Comparison of ENCODE assay signal across 7 mouse cellular contexts in the genomic region with DNA sequence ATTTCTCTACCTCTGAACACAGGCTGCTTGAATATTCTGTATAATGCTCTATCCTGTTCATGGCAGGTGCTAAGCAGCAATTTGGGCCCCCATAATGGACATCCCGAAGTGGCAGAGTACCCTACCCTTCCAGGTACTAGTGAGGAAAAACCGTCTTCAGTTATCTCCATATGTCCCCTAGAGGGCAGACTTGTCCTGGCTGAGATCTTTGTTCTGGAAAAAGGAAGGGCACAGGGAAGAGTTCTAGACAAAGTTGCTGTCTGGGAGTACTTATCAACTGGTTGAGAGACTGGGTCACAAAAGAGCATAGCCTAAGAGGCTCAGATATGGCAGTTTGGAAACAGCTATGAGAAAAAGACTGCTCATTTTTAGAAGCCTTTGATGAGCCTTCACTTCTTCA.
A peak's percentile ranks its signal among the peaks of the same experiment; 100 is the strongest.
DNase-seq lines count a peak whose midpoint lies in the region; ATAC-seq and TF ChIP-seq lines count a peak whose summit lies in the region.

No protein-coding gene starts in this region.

- TF ChIP-seq POLR2A in kidney, adult 2 months (IDR thresholded peaks at IDR 0.05; ENCODE audit: low read depth, low read length), result no peak
- TF ChIP-seq POLR2A in brain, embryonic 14.5 days (IDR thresholded peaks at IDR 0.05; ENCODE audit: borderline replicate concordance, extremely low read depth, insufficient read depth, insufficient read length, poor library complexity, severe bottlenecking), result no peak

- no peaks in the 10 kb centered on the region for H3K36me3 ChIP-seq in kidney, adult 2 months (ENCODE audit: control insufficient read depth, insufficient read depth, low read length)
- H3K36me3 ChIP-seq in kidney, embryonic 14.5 days (ENCODE audit: control insufficient read depth, insufficient read depth, low read length), result no peaks in the 10 kb centered on the region
- H3K36me3 ChIP-seq in ES-E14 (ENCODE audit: control insufficient read depth, insufficient read depth, low read length, poor library complexity, severe bottlenecking), result no peaks in the 10 kb centered on the region
- H3K36me3 ChIP-seq in hindbrain, embryonic 16.5 days (ENCODE audit: control insufficient read depth, insufficient read depth, low read length), result no peaks in the 10 kb centered on the region
- no peaks in the 10 kb centered on the region for H3K36me3 ChIP-seq in midbrain, embryonic 13.5 days

- peak; percentile 46 for TF ChIP-seq CTCF in kidney, adult 2 months (conservative IDR thresholded peaks at IDR 0.05; ENCODE audit: insufficient read depth, insufficient read length, low read depth, low read length)
- peak; percentile 68; the same call in 1 of the 2 replicates for TF ChIP-seq CTCF in brain, embryonic 14.5 days (IDR thresholded peaks at IDR 0.05; ENCODE audit: borderline replicate concordance, extremely low read depth, insufficient read depth, insufficient read length)

- H3K4me2 ChIP-seq in kidney, embryonic 14.5 days (replicated peaks; ENCODE audit: low read depth, low read length), result no peak overlapping the region
- no peak overlapping the region for H3K4me2 ChIP-seq in hindbrain, embryonic 16.5 days (ENCODE audit: low read length)
- H3K4me2 ChIP-seq in midbrain, embryonic 13.5 days (replicated peaks), result no peak overlapping the region

- H3K4me3 ChIP-seq in kidney, adult 2 months (ENCODE audit: insufficient read depth, low read depth, low read length), result no peak overlapping the region
- no peak overlapping the region for H3K4me3 ChIP-seq in kidney, embryonic 14.5 days (ENCODE audit: low read length)
- H3K4me3 ChIP-seq in ES-E14 (ENCODE audit: insufficient read depth in 1 of 2, low read depth in 1 of 2, low read length in 2 of 2, poor library complexity in 1 of 2, severe bottlenecking in 1 of 2), result no peak overlapping the region
- H3K4me3 ChIP-seq in hindbrain, embryonic 16.5 days (ENCODE audit: low read length), result no peak overlapping the region
- no peak overlapping the region for H3K4me3 ChIP-seq in midbrain, embryonic 13.5 days (replicated peaks)

- H3K4me1 ChIP-seq in kidney, adult 2 months (ENCODE audit: control insufficient read depth, insufficient read depth, low read length), result no peaks in the 10 kb centered on the region
- H3K4me1 ChIP-seq in kidney, embryonic 14.5 days (ENCODE audit: control insufficient read depth, insufficient read depth, low read length), result no peaks in the 10 kb centered on the region
- no peaks in the 10 kb centered on the region for H3K4me1 ChIP-seq in ES-E14 (ENCODE audit: control insufficient read depth in 2 of 2, insufficient read depth in 2 of 2, low read length in 2 of 2, poor library complexity in 1 of 2)
- H3K4me1 ChIP-seq in hindbrain, embryonic 16.5 days (ENCODE audit: control insufficient read depth, insufficient read depth, low read depth, low read length), result no peaks in the 10 kb centered on the region
- H3K4me1 ChIP-seq in midbrain, embryonic 13.5 days (replicated peaks), result no peaks in the 10 kb centered on the region

- no peaks in the 10 kb centered on the region for H3K9me3 ChIP-seq in kidney, embryonic 14.5 days (ENCODE audit: control insufficient read depth, low read length)
- no peaks in the 10 kb centered on the region for H3K9me3 ChIP-seq in ES-E14 (ENCODE audit: control insufficient read depth, insufficient read depth, low read depth, low read length)
- H3K9me3 ChIP-seq in hindbrain, embryonic 16.5 days (ENCODE audit: control insufficient read depth, low read length), result no peaks in the 10 kb centered on the region
- H3K9me3 ChIP-seq in midbrain, embryonic 13.5 days, result no peaks in the 10 kb centered on the region

- in situ Hi-C loops in ES-E14 (cut with MboI; ENCODE audit: low sequenced_read_pairs in 2 of 2, unreplicated experiment in 2 of 2), result no loop called here

- DNase-seq in kidney, adult 2 months, result peak; percentile 58
- DNase-seq in ES-E14 (ENCODE audit: low read depth, low spot score), result peak; percentile 20
- DNase-seq in brain, embryonic 14.5 days (ENCODE audit: low read depth), result peak; percentile 73
- DNase-seq in thymus, postnatal 36 days, result no peak

- H3K27me3 ChIP-seq in kidney, adult 2 months (replicated peaks; ENCODE audit: control insufficient read depth, insufficient read depth, low read length), result no peaks in the 10 kb centered on the region
- H3K27me3 ChIP-seq in kidney, embryonic 14.5 days (ENCODE audit: control insufficient read depth, insufficient read depth, low read length), result no peaks in the 10 kb centered on the region
- H3K27me3 ChIP-seq in hindbrain, embryonic 16.5 days (replicated peaks; ENCODE audit: control insufficient read depth, insufficient read depth, low read length), result no peaks in the 10 kb centered on the region
- no peaks in the 10 kb centered on the region for H3K27me3 ChIP-seq in midbrain, embryonic 13.5 days

- 22% methylated on average over 2 of the region's 2 CpGs for WGBS in kidney, adult 2 months
- WGBS in kidney, embryonic 14.5 days, result 34% methylated on average over 2 of the region's 2 CpGs
- WGBS in hindbrain, embryonic 16.5 days, result 34% methylated on average over 2 of the region's 2 CpGs
- WGBS in midbrain, embryonic 13.5 days, result 43% methylated on average over 2 of the region's 2 CpGs

- H3K27ac ChIP-seq in kidney, adult 2 months (ENCODE audit: insufficient read depth, low read depth, low read length), result no peak overlapping the region
- H3K27ac ChIP-seq in kidney, embryonic 14.5 days (ENCODE audit: low read depth, low read length), result no peak overlapping the region
- H3K27ac ChIP-seq in ES-E14 (ENCODE audit: insufficient read depth, low read depth, low read length, poor library complexity, severe bottlenecking), result no peak overlapping the region
- no peak overlapping the region for H3K27ac ChIP-seq in hindbrain, embryonic 16.5 days (ENCODE audit: low read depth, low read length)
- H3K27ac ChIP-seq in midbrain, embryonic 13.5 days, result no peak overlapping the region

- no peak overlapping the region for H3K9ac ChIP-seq in kidney, embryonic 14.5 days (ENCODE audit: low read depth, low read length)
- H3K9ac ChIP-seq in ES-E14 (ENCODE audit: insufficient read depth, low read depth, low read length, poor library complexity, severe bottlenecking), result no peak overlapping the region
- no peak overlapping the region for H3K9ac ChIP-seq in hindbrain, embryonic 16.5 days (ENCODE audit: low read depth, low read length)
- no peak overlapping the region for H3K9ac ChIP-seq in midbrain, embryonic 13.5 days (replicated peaks)

- no peak for ATAC-seq in kidney, embryonic 14.5 days (ENCODE audit: low FRiP score, low TSS enrichment)
- peak; percentile 68; the same call in 1 of the 2 replicates for ATAC-seq in hindbrain, embryonic 16.5 days
- ATAC-seq in midbrain, embryonic 13.5 days, result 0 out of 2 replicates have a peak, but pooled peaks have one; percentile 24

TF ChIP-seq in ES-E14, 5 proteins besides CTCF, POLR2A, EP300 and RAD21:
- TF ChIP-seq HCFC1 (IDR thresholded peaks at IDR 0.05; ENCODE audit: borderline replicate concordance, insufficient read depth, low read length) (no peak), ZC3H11A (IDR thresholded peaks at IDR 0.05; ENCODE audit: borderline replicate concordance, low read depth, low read length) (peak; percentile 28; the same call in 1 of the 2 replicates), ZNF384 (IDR thresholded peaks at IDR 0.05; ENCODE audit: low read depth, low read length) (no peak), MAFK (IDR thresholded peaks at IDR 0.05; ENCODE audit: insufficient read depth, low read depth, low read length) (no peak)

Comparison
In these comparisons a context has a peak if more than half of its experiments do, and no peak if none do; other contexts are left out.
1. DNase-seq: peak in kidney, adult 2 months (single experiment), ES-E14 (single experiment) and brain, embryonic 14.5 days (single experiment); none in thymus, postnatal 36 days (0 of 2).